Mouse (Mus musculus): ENCODE measurements around the gene Chp2. TPM values are rescaled to one million over a fixed set of nuclear protein-coding genes. Genes with fewer than 3 reads are reported as not detected.

Chp2 gene
- total and polyA plus RNA-seq, 3 experiments = not detected

DNA sequence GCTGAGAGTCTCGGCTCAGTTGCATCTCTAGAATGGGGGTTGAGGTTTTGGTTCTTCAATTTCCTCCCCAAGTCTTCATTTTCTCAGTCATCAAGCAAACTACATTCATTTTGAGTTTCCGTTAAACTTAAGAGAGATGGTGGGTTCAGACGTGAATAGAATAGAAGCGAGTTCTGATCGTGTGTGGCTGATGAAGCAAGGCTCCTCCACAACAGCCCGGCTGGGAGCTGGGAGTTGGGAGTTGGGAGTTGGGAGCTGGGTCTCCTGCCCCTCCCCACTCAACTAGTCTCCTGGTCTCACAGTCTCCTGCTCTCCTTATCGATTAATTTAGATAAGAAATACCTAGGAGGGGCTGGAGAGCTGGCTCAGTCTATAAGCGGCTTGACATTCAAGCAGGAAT is 25.3 kb downstream of the Chp2 start:
- Histone ChIP-seq H3K27ac (ENCODE audit: insufficient read depth, low read depth) (no peak overlapping the region), H3K9me3 (replicated peaks; ENCODE audit: low read length) (no peaks in the 10 kb centered on the region), H3K4me1 (ENCODE audit: control insufficient read depth in 1 of 2, insufficient read depth in 2 of 2) (peaks cover 22 to 69% of the 10 kb centered on the region in 2 experiments; a peak in 3 of 4 replicates), H3K79me2 (replicated peaks; ENCODE audit: control insufficient read depth, extremely low read depth, insufficient read depth, poor library complexity, severe bottlenecking) (no peaks in the 10 kb centered on the region), H3K27me3 (replicated peaks) (no peaks in the 10 kb centered on the region), H3K4me3 (replicated peaks in 1 of 3; ENCODE audit: low read depth in 2 of 3, low read length in 2 of 3, poor library complexity in 1 of 3) (no peak overlapping the region), H3K4me2 (ENCODE audit: insufficient read depth, low read depth, poor library complexity, severe bottlenecking) (no peak overlapping the region), H3K36me3 (replicated peaks in 1 of 2; ENCODE audit: control insufficient read depth in 1 of 2, insufficient read depth in 1 of 2, low read length in 1 of 2) (no peaks in the 10 kb centered on the region), H3K9ac (ENCODE audit: insufficient read depth, low read depth) (no peak overlapping the region)
- dilution Hi-C loops (cut with MboI; ENCODE audit: extremely low pct_ligation_motif_present, extremely low pct_unique_long_range_greater_than_20kb, low sequenced_read_pairs) (no loop called here), in situ Hi-C loops (cut with MboI; ENCODE audit: low pct_ligation_motif_present, low pct_unique_long_range_greater_than_20kb, low sequenced_read_pairs) (no loop called here)
- no peak for DNase-seq (ENCODE audit: extremely low read depth)
- no peak for TF ChIP-seq MXI1 (IDR thresholded peaks at IDR 0.05; ENCODE audit: low read depth, low read length)

DNA sequence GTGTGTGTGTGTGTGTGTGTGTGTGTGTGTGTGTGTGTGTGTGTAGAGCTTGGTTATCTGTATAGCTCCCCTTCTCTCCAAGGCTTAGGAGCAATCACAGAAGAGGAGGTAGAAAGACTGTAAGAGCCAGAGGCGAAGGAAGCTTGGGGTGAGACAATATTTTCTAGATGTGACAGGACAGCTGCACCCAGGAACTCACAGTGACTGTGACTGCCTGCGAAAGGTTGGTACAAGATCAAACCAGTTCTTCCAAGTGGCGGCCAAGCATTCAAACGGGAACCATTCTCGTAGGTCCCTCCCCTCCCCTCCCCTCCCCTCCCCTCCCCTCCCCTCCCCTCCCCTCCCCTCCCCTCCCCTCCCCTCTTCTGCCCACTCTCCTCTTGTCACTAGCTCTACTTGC is 26.7 kb downstream of the Chp2 start:
- H3K79me2 ChIP-seq (replicated peaks; ENCODE audit: control insufficient read depth, extremely low read depth, insufficient read depth, poor library complexity, severe bottlenecking) = no peaks in the 10 kb centered on the region
- peaks cover 22 to 81% of the 10 kb centered on the region in 2 experiments; a peak in 3 of 4 replicates for H3K4me1 ChIP-seq (ENCODE audit: control insufficient read depth in 1 of 2, insufficient read depth in 2 of 2)
- H3K27me3 ChIP-seq (replicated peaks) = no peaks in the 10 kb centered on the region
- dilution Hi-C loops (cut with MboI; ENCODE audit: extremely low pct_ligation_motif_present, extremely low pct_unique_long_range_greater_than_20kb, low sequenced_read_pairs) = no loop called here
- no peaks in the 10 kb centered on the region for H3K36me3 ChIP-seq (replicated peaks in 1 of 2; ENCODE audit: control insufficient read depth in 1 of 2, insufficient read depth in 1 of 2, low read length in 1 of 2)
- H3K4me3 ChIP-seq (replicated peaks in 1 of 3; ENCODE audit: low read depth in 2 of 3, low read length in 2 of 3, poor library complexity in 1 of 3) = no peak overlapping the region
- no peak overlapping the region for H3K4me2 ChIP-seq (ENCODE audit: insufficient read depth, low read depth, poor library complexity, severe bottlenecking)
- no peak overlapping the region for H3K27ac ChIP-seq (ENCODE audit: insufficient read depth, low read depth)
- TF ChIP-seq MAZ (IDR thresholded peaks at IDR 0.05; ENCODE audit: low read depth, low read length) (no peak), KAT2A (IDR thresholded peaks at IDR 0.05; ENCODE audit: insufficient replicate concordance, low read length) (no peak), MAX (IDR thresholded peaks at IDR 0.05; ENCODE audit: low read length) (no peak), JUND (conservative IDR thresholded peaks at IDR 0.05; ENCODE audit: low read depth, low read length) (no peak), TBP (conservative IDR thresholded peaks at IDR 0.05; ENCODE audit: low read depth, low read length) (no peak), SMC3 (IDR thresholded peaks at IDR 0.05; ENCODE audit: low read depth, low read length) (no peak), UBTF (IDR thresholded peaks at IDR 0.05; ENCODE audit: low read depth, low read length) (no peak), BHLHE40 (IDR thresholded peaks at IDR 0.05; ENCODE audit: low read depth, low read length) (no peak), ZNF384 (IDR thresholded peaks at IDR 0.05; ENCODE audit: low read depth, low read length) (no peak), CHD2 (IDR thresholded peaks at IDR 0.05; ENCODE audit: low read length) (no peak), ZKSCAN1 (IDR thresholded peaks at IDR 0.05; ENCODE audit: borderline replicate concordance, low read depth, low read length) (no peak), TCF12 (IDR thresholded peaks at IDR 0.05; ENCODE audit: low read depth, low read length) (no peak), HCFC1 (IDR thresholded peaks at IDR 0.05; ENCODE audit: low read depth, low read length) (no peak), POLR2AphosphoS2 (IDR thresholded peaks at IDR 0.05; ENCODE audit: low read depth, low read length) (no peak), USF1 (IDR thresholded peaks at IDR 0.05; ENCODE audit: low read depth, low read length) (no peak), GABPA (IDR thresholded peaks at IDR 0.05; ENCODE audit: insufficient replicate concordance, low read depth, low read length) (no peak), NELFE (IDR thresholded peaks at IDR 0.05; ENCODE audit: low read depth, low read length) (no peak), E2F4 (IDR thresholded peaks at IDR 0.05; ENCODE audit: insufficient replicate concordance, low read depth, low read length) (no peak), PAX5 (IDR thresholded peaks at IDR 0.05; ENCODE audit: low read length) (no peak)
- no peak for DNase-seq (ENCODE audit: extremely low read depth)
- H3K9ac ChIP-seq (ENCODE audit: insufficient read depth, low read depth) = no peak overlapping the region
- in situ Hi-C loops (cut with MboI; ENCODE audit: low pct_ligation_motif_present, low pct_unique_long_range_greater_than_20kb, low sequenced_read_pairs) = loop anchor here (5.0 kb wide), 1 partner anchor 46 kb away; no protein-coding TSS in a partner anchor
- H3K9me3 ChIP-seq (replicated peaks; ENCODE audit: low read length) = no peaks in the 10 kb centered on the region

All from CH12.LX (cell line).